Mouse (Mus musculus): ENCODE data around the gene Pstpip1.

DNA sequence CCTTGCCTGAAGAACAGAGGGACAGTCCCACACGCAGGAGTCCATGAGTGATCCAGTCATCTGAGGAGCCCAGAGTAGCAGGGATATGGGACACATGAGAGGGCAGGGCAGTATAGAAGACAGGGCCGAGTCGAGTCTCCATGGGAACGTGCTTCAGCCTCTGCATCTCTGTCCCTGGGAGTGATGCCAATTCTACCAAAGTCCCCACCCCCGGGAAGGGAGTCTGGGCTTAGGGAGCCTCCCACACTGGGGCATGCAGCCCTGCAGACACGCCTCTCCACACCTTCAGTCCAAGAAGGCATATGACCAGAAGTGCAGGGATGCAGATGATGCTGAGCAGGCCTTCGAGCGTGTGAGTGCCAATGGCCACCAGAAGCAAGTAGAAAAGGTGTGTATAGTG is 33.2 kb downstream of the Pstpip1 start:
- TF ChIP-seq CTCF (IDR thresholded peaks at IDR 0.05; ENCODE audit: borderline replicate concordance, control insufficient read depth, extremely low read depth, insufficient read depth, low read length, poor library complexity) (no peak), POLR2A (IDR thresholded peaks at IDR 0.05; ENCODE audit: control insufficient read depth, extremely low read depth, insufficient read depth, low read length, poor library complexity) (no peak)

Measured in thymus, adult 2 months (tissue).